Mouse (Mus musculus): ENCODE results near the gene Ahsa2. TPM values are rescaled to one million over a fixed set of nuclear protein-coding genes. Genes with fewer than 3 reads are reported as not detected.
"Not testable (repeated sequence)": the region's sequence is repeated elsewhere in the genome, so short reads cannot be mapped to it uniquely, and the experiment has no call there.

Ahsa2 gene
- polyA plus RNA-seq, 1 experiment from 2014 or later = 23.7 TPM

GRCm38 (mm10) chr11:23496661-23497060 is 1.2 kb downstream of the Ahsa2 start:
- peak overlapping the region; percentile 94 for H3K4me3 ChIP-seq (ENCODE audit: low read depth, low read length)
- peaks cover 19% of the 10 kb centered on the region for H3K4me1 ChIP-seq (ENCODE audit: control insufficient read depth, low read depth, low read length)
- WGBS (ENCODE audit: insufficient replicate concordance) = 58% methylated on average over 6 of the region's 6 CpGs
- no peaks in the 10 kb centered on the region for H3K9me3 ChIP-seq (replicated peaks; ENCODE audit: control insufficient read depth, low read length)
- H3K4me2 ChIP-seq (ENCODE audit: low read depth, low read length) = peak overlapping the region; percentile 89
- ATAC-seq (ENCODE audit: low read depth) = no peak
- H3K27me3 ChIP-seq (ENCODE audit: control insufficient read depth, insufficient read depth, low read depth, low read length) = no peaks in the 10 kb centered on the region
- no peak overlapping the region for H3K27ac ChIP-seq (ENCODE audit: low read length)
- H3K36me3 ChIP-seq (ENCODE audit: control insufficient read depth, insufficient read depth) = peaks cover 16% of the 10 kb centered on the region
- H3K9ac ChIP-seq (ENCODE audit: low read depth, low read length) = peak overlapping the region; percentile 97

- H3K27ac ChIP-seq (ENCODE audit: low read length) = no peak overlapping the region
- H3K36me3 ChIP-seq (ENCODE audit: control insufficient read depth, insufficient read depth) = peaks cover 29% of the 10 kb centered on the region
- no peak overlapping the region for H3K9ac ChIP-seq (ENCODE audit: low read depth, low read length)
- 88% methylated on average over 6 of the region's 6 CpGs for WGBS (ENCODE audit: insufficient replicate concordance)
- H3K4me1 ChIP-seq (ENCODE audit: control insufficient read depth, low read depth, low read length) = peaks cover 19% of the 10 kb centered on the region
- ATAC-seq (ENCODE audit: low read depth) = no peak
- no peaks in the 10 kb centered on the region for H3K27me3 ChIP-seq (ENCODE audit: control insufficient read depth, insufficient read depth, low read depth, low read length)
- no peaks in the 10 kb centered on the region for H3K9me3 ChIP-seq (replicated peaks; ENCODE audit: control insufficient read depth, low read length)
- H3K4me2 ChIP-seq (ENCODE audit: low read depth, low read length) = no peak overlapping the region
- no peak overlapping the region for H3K4me3 ChIP-seq (ENCODE audit: low read depth, low read length)
Measured at GRCm38 (mm10) chr11:23495231-23495630, 2.6 kb downstream of the Ahsa2 start.

- no peak overlapping the region for H3K27ac ChIP-seq (ENCODE audit: low read length)
- no peaks in the 10 kb centered on the region for H3K27me3 ChIP-seq (ENCODE audit: control insufficient read depth, insufficient read depth, low read depth, low read length)
- no peaks in the 10 kb centered on the region for H3K9me3 ChIP-seq (replicated peaks; ENCODE audit: control insufficient read depth, low read length)
- 76% methylated on average over 4 of the region's 4 CpGs for WGBS (ENCODE audit: insufficient replicate concordance)
- no peak overlapping the region for H3K4me2 ChIP-seq (ENCODE audit: low read depth, low read length)
- ATAC-seq (ENCODE audit: low read depth) = no peak
- peaks cover 55% of the 10 kb centered on the region for H3K36me3 ChIP-seq (ENCODE audit: control insufficient read depth, insufficient read depth)
- no peak overlapping the region for H3K4me3 ChIP-seq (ENCODE audit: low read depth, low read length)
- peaks cover 12% of the 10 kb centered on the region for H3K4me1 ChIP-seq (ENCODE audit: control insufficient read depth, low read depth, low read length)
- no peak overlapping the region for H3K9ac ChIP-seq (ENCODE audit: low read depth, low read length)
Measured at GRCm38 (mm10) chr11:23492048-23492790, 5.6 kb downstream of the Ahsa2 start.

GRCm38 (mm10) chr11:23489955-23490354 is 7.9 kb downstream of the Ahsa2 start:
- Histone ChIP-seq H3K4me2 (ENCODE audit: low read depth, low read length) (no peak overlapping the region), H3K4me3 (ENCODE audit: low read depth, low read length) (no peak overlapping the region), H3K9me3 (replicated peaks; ENCODE audit: control insufficient read depth, low read length) (no peaks in the 10 kb centered on the region), H3K27me3 (ENCODE audit: control insufficient read depth, insufficient read depth, low read depth, low read length) (no peaks in the 10 kb centered on the region), H3K36me3 (ENCODE audit: control insufficient read depth, insufficient read depth) (peaks cover 59% of the 10 kb centered on the region), H3K27ac (ENCODE audit: low read length) (no peak overlapping the region), H3K4me1 (ENCODE audit: control insufficient read depth, low read depth, low read length) (no peaks in the 10 kb centered on the region), H3K9ac (ENCODE audit: low read depth, low read length) (no peak overlapping the region)
- no peak for ATAC-seq (ENCODE audit: low read depth)
- 29% methylated on average over 1 of the region's 1 CpGs for WGBS (ENCODE audit: insufficient replicate concordance)

GRCm38 (mm10) chr11:23465862-23466261 is 32.0 kb downstream of the Ahsa2 start:
- WGBS (ENCODE audit: insufficient replicate concordance) = 90% methylated on average over 2 of the region's 2 CpGs
- H3K36me3 ChIP-seq (ENCODE audit: control insufficient read depth, insufficient read depth) = peaks cover 15% of the 10 kb centered on the region

More at GRCm38 (mm10) chr11:23465862-23466261, 32.0 kb downstream of the Ahsa2 start:
- H3K27ac ChIP-seq (ENCODE audit: low read length); H3K4me3 ChIP-seq (ENCODE audit: low read depth, low read length); ATAC-seq (ENCODE audit: low read depth); H3K9ac ChIP-seq (ENCODE audit: low read depth, low read length); H3K4me2 ChIP-seq (ENCODE audit: low read depth, low read length); H3K9me3 ChIP-seq (replicated peaks; ENCODE audit: control insufficient read depth, low read length); H3K4me1 ChIP-seq (ENCODE audit: control insufficient read depth, low read depth, low read length); H3K27me3 ChIP-seq (ENCODE audit: control insufficient read depth, insufficient read depth, low read depth, low read length): not testable (repeated sequence)

Small RNAs within 50 kb of the gene (microRNA-seq; reads per million reads assigned to microRNA genes)
- not detected for gene Gm47279

Other genes starting within 250 kb of the Ahsa2 start
- 33.0 and 36.3 TPM in 2 replicates for gene Xpo1, start 242.0 kb downstream of the Ahsa2 start, polyA plus RNA-seq (2015; fragmentation: Nextera tagmentation; extraction: Ambion mirVana)
- 6.4 and 7.3 TPM in 2 replicates for gene Usp34, start 191.1 kb downstream of the Ahsa2 start, polyA plus RNA-seq (2015; fragmentation: Nextera tagmentation; extraction: Ambion mirVana)
- not detected in 2 replicates for gene 1700093K21Rik, start 23.1 kb upstream of the Ahsa2 start, polyA plus RNA-seq (2015; fragmentation: Nextera tagmentation; extraction: Ambion mirVana)
- 8.2 and 8.8 TPM in 2 replicates for gene 0610010F05Rik, start 135.6 kb upstream of the Ahsa2 start, polyA plus RNA-seq (2015; fragmentation: Nextera tagmentation; extraction: Ambion mirVana)
- 9.7 and 11.4 TPM in 2 replicates for gene Pus10, start 167.6 kb upstream of the Ahsa2 start, polyA plus RNA-seq (2015; fragmentation: Nextera tagmentation; extraction: Ambion mirVana)
- 10.0 and 10.5 TPM in 2 replicates for gene Pex13, start 167.9 kb upstream of the Ahsa2 start, polyA plus RNA-seq (2015; fragmentation: Nextera tagmentation; extraction: Ambion mirVana)

Measured in liver, embryonic 16.5 days (tissue).